Mouse (Mus musculus): ENCODE data around the gene Dgkh. TPM values are rescaled to one million over a fixed set of nuclear protein-coding genes. Genes with fewer than 3 reads are reported as not detected.
"Not testable (repeated sequence)": the region's sequence is repeated elsewhere in the genome, so short reads cannot be mapped to it uniquely, and the experiment has no call there.

The Dgkh gene
- polyA plus RNA-seq, 1 experiment: 1.2 TPM

DNA sequence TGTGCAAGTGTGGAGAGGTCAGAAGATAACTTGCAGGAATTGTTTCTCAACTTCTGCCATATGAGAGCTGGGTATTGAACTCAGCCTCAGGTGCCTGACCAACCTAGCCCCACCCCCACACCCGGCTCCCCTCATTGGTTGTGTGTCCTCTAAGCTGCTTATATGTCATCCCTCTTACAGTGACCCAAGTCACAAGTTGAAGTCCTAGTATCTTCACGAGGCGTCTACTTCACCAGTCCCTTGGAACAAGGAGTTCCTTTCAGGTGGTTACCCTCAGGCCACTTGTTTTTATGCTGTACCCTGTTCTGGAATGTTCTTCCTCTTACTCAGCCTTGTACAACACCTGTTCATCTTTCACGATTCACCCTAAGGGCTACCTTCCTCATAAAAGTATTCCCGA is 2.0 kb upstream of the Dgkh start:
- Histone ChIP-seq H3K27me3 (ENCODE audit: control insufficient read depth, insufficient read depth, insufficient read length) (no peaks in the 10 kb centered on the region), H3K4me3 (ENCODE audit: insufficient read depth, poor library complexity, severe bottlenecking) (no peak overlapping the region), H3K36me3 (ENCODE audit: control insufficient read depth, insufficient read depth) (no peaks in the 10 kb centered on the region), H3ac (ENCODE audit: control insufficient read depth, insufficient read length, low read depth) (no peak overlapping the region), H3K79me3 (ENCODE audit: low read depth) (no peaks in the 10 kb centered on the region), H3K79me2 (ENCODE audit: control insufficient read depth, insufficient read depth) (no peaks in the 10 kb centered on the region)
- TF ChIP-seq CEBPB (IDR thresholded peaks at IDR 0.05; ENCODE audit: low read depth) (no peak), FOSL1 (IDR thresholded peaks at IDR 0.05; ENCODE audit: insufficient read depth, low read length, poor library complexity, severe bottlenecking) (no peak), CTCF (IDR thresholded peaks at IDR 0.05; ENCODE audit: control insufficient read depth, insufficient read depth, insufficient read length) (no peak), MYOG (IDR thresholded peaks at IDR 0.05; ENCODE audit: control insufficient read depth, extremely low read depth, insufficient read length) (no peak), USF1 (IDR thresholded peaks at IDR 0.05; ENCODE audit: low read depth) (no peak), MAX (IDR thresholded peaks at IDR 0.05) (no peak)

DNA sequence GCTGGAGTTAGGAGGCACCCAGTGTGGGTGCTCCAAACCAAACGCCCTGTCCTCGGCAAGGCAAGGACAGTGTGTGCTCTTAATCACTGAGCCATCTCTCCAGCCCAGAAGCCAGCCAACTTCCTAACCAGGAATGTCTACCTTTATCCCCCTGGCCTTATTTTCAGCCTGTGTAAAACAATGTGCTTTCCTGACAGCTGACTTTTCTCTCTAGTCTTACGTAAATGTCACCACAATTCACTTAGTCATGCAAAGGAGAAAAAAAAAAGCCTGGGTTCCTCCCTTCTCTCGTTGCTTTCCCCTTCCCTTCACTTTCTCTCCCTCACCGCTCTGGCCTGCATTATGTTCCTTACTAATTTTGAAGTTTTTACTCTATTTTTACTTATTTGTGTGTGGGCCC is 1.6 kb upstream of the Dgkh start:
- not testable (repeated sequence) for H3K79me3 ChIP-seq (ENCODE audit: low read depth); H3K79me2 ChIP-seq (ENCODE audit: control insufficient read depth, insufficient read depth); H3K27me3 ChIP-seq (ENCODE audit: control insufficient read depth, insufficient read depth, insufficient read length); H3ac ChIP-seq (ENCODE audit: control insufficient read depth, insufficient read length, low read depth); H3K36me3 ChIP-seq (ENCODE audit: control insufficient read depth, insufficient read depth); H3K4me3 ChIP-seq (ENCODE audit: insufficient read depth, poor library complexity, severe bottlenecking)

DNA sequence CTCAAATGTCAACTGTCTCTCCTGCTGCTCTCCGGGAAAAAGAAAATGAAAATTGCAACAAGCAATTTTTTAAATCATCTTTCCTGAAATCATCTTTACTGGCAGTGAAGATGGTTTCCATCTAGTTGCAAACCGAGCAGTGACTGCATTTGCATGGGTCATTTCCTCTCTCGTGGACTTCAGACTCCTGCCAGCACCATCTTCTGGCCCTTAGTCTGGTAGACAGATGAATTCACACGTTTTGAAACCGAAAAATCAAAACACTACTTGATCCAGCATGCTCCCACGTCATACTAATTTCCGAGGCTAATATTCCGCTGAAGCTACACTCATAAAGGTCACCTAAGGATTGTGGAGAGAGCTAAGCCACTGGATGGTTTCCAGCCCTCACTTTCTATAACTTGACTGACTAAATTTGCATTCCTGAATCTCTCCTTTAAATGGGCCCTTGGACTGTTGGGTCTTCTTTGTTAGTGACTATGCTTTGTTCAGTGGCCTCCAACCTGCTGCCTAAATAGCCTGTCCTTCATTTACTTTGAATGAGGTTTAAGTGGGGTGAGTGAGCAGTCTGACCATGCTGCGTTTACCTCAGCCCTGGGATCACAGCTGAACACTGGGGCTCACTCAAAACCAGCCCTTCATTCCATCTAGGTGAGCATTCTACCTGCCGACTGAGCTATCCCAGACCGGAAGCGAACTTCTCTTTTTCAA is 945 bp upstream of the Dgkh start:
- H3K27me3 ChIP-seq (ENCODE audit: control insufficient read depth, insufficient read depth, insufficient read length): no peaks in the 10 kb centered on the region
- no peaks in the 10 kb centered on the region for H3K79me2 ChIP-seq (ENCODE audit: control insufficient read depth, insufficient read depth)
- no peaks in the 10 kb centered on the region for H3K36me3 ChIP-seq (ENCODE audit: control insufficient read depth, insufficient read depth)
- TF ChIP-seq FOSL1 (IDR thresholded peaks at IDR 0.05; ENCODE audit: insufficient read depth, low read length, poor library complexity, severe bottlenecking): no peak
- TF ChIP-seq USF1 (IDR thresholded peaks at IDR 0.05; ENCODE audit: low read depth): no peak
- no peaks in the 10 kb centered on the region for H3K79me3 ChIP-seq (ENCODE audit: low read depth)
- H3ac ChIP-seq (ENCODE audit: control insufficient read depth, insufficient read length, low read depth): no peak overlapping the region
- no peak overlapping the region for H3K4me3 ChIP-seq (ENCODE audit: insufficient read depth, poor library complexity, severe bottlenecking)

DNA sequence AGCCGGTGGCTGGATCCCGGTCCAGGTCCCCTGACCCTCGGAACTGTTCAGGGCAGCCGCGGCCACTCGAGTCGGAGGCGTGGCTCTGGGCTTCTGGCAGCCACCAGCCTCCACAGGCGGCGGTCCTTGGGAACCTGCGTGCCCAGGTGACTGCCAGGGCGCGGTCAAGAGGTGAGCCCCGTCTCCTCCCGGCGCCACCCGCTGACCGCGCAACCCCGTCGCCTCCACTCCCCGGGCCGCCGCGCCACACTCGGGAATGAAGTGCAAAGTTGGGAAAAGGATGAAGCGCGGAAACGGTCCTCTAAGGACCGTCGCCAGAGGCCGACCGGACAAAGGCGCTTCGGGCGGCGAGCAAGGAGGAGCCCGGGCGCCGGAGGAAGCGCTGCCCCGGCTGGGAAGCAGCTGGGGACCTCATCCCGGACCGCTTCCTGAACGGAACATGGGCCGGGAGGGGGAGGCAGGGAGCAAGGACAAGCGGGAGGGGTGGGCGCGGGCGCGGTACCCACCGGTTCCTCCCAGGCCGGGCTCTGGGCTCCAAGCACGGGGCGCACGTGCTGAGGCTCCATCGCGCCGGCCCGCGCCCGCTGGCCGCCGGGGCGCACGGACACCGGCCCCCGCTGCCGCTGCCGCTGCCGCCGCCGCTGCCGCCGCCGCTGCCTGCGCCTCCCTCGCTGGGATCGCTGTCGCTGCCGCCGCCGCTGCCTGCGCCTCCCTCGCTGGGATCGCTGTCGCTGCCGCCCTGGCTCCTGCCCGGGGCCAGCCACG is 542 bp downstream of the Dgkh start:
- no peaks in the 10 kb centered on the region for H3K79me2 ChIP-seq (ENCODE audit: control insufficient read depth, insufficient read depth)
- no peak for TF ChIP-seq CTCF (IDR thresholded peaks at IDR 0.05; ENCODE audit: control insufficient read depth, insufficient read depth, insufficient read length)
- TF ChIP-seq MYOG (IDR thresholded peaks at IDR 0.05; ENCODE audit: control insufficient read depth, extremely low read depth, insufficient read length): no peak
- TF ChIP-seq MAX (IDR thresholded peaks at IDR 0.05): no peak
- no peak for TF ChIP-seq USF1 (IDR thresholded peaks at IDR 0.05; ENCODE audit: low read depth)
- no peak for TF ChIP-seq MYOD1 (IDR thresholded peaks at IDR 0.05; ENCODE audit: control insufficient read depth, insufficient read length, low read depth)
- no peak for TF ChIP-seq CEBPB (IDR thresholded peaks at IDR 0.05; ENCODE audit: low read depth)
- no peak for TF ChIP-seq FOSL1 (IDR thresholded peaks at IDR 0.05; ENCODE audit: insufficient read depth, low read length, poor library complexity, severe bottlenecking)
- peak overlapping the region; percentile 83 for H3ac ChIP-seq (ENCODE audit: control insufficient read depth, insufficient read length, low read depth)
- H3K4me3 ChIP-seq (ENCODE audit: insufficient read depth, poor library complexity, severe bottlenecking): peak overlapping the region; percentile 43
- no peaks in the 10 kb centered on the region for H3K27me3 ChIP-seq (ENCODE audit: control insufficient read depth, insufficient read depth, insufficient read length)
- H3K79me3 ChIP-seq (ENCODE audit: low read depth): no peaks in the 10 kb centered on the region
- H3K36me3 ChIP-seq (ENCODE audit: control insufficient read depth, insufficient read depth): no peaks in the 10 kb centered on the region

DNA sequence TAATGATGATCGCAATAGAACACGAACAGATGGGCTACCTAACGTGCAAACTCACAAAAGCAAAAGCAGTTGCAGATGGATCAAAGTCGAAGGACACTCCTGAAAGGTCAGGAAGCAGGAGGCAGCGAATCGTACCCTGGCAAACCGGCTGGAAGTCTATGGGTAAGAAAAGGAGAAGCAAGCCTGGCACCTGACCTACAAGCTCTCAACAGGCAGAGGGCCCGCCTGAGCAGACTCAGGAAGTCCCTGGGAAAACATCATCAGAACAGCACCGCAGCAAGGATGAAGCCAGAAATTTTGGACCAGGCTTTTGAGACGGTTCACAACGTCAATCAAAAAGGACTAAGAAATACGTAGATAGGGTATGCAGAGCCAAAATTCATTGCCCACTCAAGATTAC is 1.3 kb downstream of the Dgkh start:
- no peak for TF ChIP-seq USF1 (IDR thresholded peaks at IDR 0.05; ENCODE audit: low read depth)
- TF ChIP-seq MYOD1 (IDR thresholded peaks at IDR 0.05; ENCODE audit: control insufficient read depth, insufficient read length, low read depth): no peak
- no peak for TF ChIP-seq CTCF (IDR thresholded peaks at IDR 0.05; ENCODE audit: control insufficient read depth, insufficient read depth, insufficient read length)
- no peak for TF ChIP-seq CEBPB (IDR thresholded peaks at IDR 0.05; ENCODE audit: low read depth)
- TF ChIP-seq MYOG (IDR thresholded peaks at IDR 0.05; ENCODE audit: control insufficient read depth, extremely low read depth, insufficient read length): no peak
- no peak for TF ChIP-seq MAX (IDR thresholded peaks at IDR 0.05)
- TF ChIP-seq FOSL1 (IDR thresholded peaks at IDR 0.05; ENCODE audit: insufficient read depth, low read length, poor library complexity, severe bottlenecking): no peak
- H3K36me3 ChIP-seq (ENCODE audit: control insufficient read depth, insufficient read depth): no peaks in the 10 kb centered on the region
- H3ac ChIP-seq (ENCODE audit: control insufficient read depth, insufficient read length, low read depth): no peak overlapping the region
- H3K79me3 ChIP-seq (ENCODE audit: low read depth): no peaks in the 10 kb centered on the region
- peak overlapping the region; percentile 43 for H3K4me3 ChIP-seq (ENCODE audit: insufficient read depth, poor library complexity, severe bottlenecking)
- H3K79me2 ChIP-seq (ENCODE audit: control insufficient read depth, insufficient read depth): no peaks in the 10 kb centered on the region
- H3K27me3 ChIP-seq (ENCODE audit: control insufficient read depth, insufficient read depth, insufficient read length): no peaks in the 10 kb centered on the region

DNA sequence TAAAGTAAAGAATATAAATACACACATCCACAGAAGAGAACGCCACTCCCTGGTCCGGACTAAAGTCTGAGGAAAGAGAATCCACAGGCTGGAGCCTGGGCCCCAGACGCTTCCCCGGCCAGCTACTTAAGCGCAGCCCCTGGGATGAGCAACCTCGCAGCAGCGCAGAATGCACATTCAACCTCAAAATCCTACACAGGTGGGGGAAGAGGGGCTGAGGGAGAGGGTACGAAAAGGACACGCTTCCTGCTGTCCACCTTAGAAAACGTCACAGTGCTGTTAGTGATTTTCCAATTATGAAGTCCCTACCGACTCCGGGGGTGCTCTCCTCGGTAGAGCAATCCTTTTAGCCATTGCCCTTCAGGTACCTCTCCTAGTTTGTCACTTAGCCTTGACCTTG is 6.6 kb downstream of the Dgkh start:
- no peak overlapping the region for H3K4me3 ChIP-seq (ENCODE audit: insufficient read depth, poor library complexity, severe bottlenecking)
- no peaks in the 10 kb centered on the region for H3K79me2 ChIP-seq (ENCODE audit: control insufficient read depth, insufficient read depth)
- no peaks in the 10 kb centered on the region for H3K27me3 ChIP-seq (ENCODE audit: control insufficient read depth, insufficient read depth, insufficient read length)
- no peaks in the 10 kb centered on the region for H3K36me3 ChIP-seq (ENCODE audit: control insufficient read depth, insufficient read depth)
- TF ChIP-seq CEBPB (IDR thresholded peaks at IDR 0.05; ENCODE audit: low read depth) (no peak), MYOD1 (IDR thresholded peaks at IDR 0.05; ENCODE audit: control insufficient read depth, insufficient read length, low read depth) (no peak), USF1 (IDR thresholded peaks at IDR 0.05; ENCODE audit: low read depth) (no peak), MAX (IDR thresholded peaks at IDR 0.05) (no peak), CTCF (IDR thresholded peaks at IDR 0.05; ENCODE audit: control insufficient read depth, insufficient read depth, insufficient read length) (no peak), FOSL1 (IDR thresholded peaks at IDR 0.05; ENCODE audit: insufficient read depth, low read length, poor library complexity, severe bottlenecking) (no peak), MYOG (IDR thresholded peaks at IDR 0.05; ENCODE audit: control insufficient read depth, extremely low read depth, insufficient read length) (no peak)
- no peaks in the 10 kb centered on the region for H3K79me3 ChIP-seq (ENCODE audit: low read depth)
- H3ac ChIP-seq (ENCODE audit: control insufficient read depth, insufficient read length, low read depth): no peak overlapping the region
